Mouse (Mus musculus) left cerebral cortex, adult 8-10 months (tissue): ENCODE results near the gene Ms4a15. TPM values are rescaled to one million over a fixed set of nuclear protein-coding genes. Genes with fewer than 3 reads are reported as not detected.

Experiments
- DNase-seq, 2 experiments: peaks; one replicate each; pipeline ENCODE4 v3.0.0; 2022; ENCODE audit warnings: low spot score in 2 of 2
- total RNA-seq, 4 experiments: library from RNA; stranded (reverse); gene quantifications; 2 replicates each; pipeline ENCODE4 v1.2.4; 2022

Ms4a15 gene
- total RNA-seq: 1 to 10 TPM in 1 of 4 experiments, not detected in 3; 1.1 TPM

GRCm38 (mm10) chr19:10993150-10993549 is at the start of gene Ms4a15:
TSS of gene Ms4a15 (minus strand) at chr19:10993250.
- no peak for DNase-seq

- no peak for DNase-seq
Measured at GRCm38 (mm10) chr19:11037570-11037969, 44.5 kb upstream of the Ms4a15 start.

DNA sequence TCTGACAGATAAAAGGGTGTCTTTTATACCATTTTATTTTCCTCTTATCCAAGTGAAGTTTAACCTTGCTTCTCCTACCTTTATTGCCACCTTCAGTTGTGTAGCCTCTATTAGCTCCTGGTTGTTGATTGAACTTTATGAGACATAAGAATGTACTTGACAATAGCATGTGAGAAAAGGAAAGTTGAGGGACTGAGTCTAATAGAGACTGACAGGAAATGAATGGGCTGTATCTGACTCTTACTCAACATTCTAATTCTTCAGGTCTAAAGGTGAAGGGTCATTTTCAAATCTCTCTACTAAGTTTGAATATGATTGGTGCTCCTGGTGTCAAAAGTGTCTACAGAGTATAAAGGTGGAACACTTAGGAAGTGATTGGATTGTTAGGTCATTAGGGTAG is 29.3 kb upstream of the Ms4a15 start:
- no peak for DNase-seq

DNA sequence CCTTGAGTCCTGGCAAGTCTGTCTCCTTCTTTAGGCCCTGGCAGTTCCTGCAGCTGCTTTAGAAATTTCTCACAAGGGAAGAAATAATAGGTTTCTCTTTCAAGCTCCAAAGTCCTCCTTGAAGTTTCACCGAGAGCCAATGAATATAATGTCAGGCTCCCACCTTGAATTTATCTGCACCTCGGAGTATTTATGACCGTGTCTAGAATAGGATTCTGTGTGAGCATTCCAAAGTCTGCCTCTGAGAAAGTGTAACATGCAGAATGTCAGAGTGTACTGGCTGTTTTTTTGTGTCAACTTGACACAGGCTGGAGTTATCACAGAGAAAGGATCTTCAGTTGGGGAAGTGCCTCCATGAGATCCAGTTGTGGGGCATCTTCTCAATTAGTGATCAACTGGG is 24.8 kb upstream of the Ms4a15 start, which contains the start of gene Ms4a18:
Ms4a18 (minus strand) TSS at position 141 of the 400 bp plus-strand sequence.
- DNase-seq: no peak

DNA sequence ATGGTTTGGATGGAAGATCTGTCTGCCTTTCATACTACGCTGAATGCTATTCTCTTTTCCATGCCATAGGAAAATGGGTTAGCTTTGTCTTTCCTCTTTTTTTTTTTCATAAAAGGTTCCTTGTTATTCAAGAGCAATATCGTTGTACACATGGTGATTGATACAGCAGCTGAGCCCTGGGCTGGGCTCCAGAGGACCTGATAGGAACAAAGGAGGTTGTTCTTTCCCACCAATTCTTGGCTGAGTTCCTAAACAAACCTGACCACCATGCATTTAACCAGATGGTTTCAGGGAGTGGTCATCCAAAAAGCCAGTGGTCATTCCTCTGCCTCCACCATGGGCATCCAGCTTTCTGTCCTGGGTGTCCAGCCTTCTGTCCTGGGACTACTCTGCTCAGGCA is 24.2 kb upstream of the Ms4a15 start:
- no peak for DNase-seq

- no peak for DNase-seq
Measured at GRCm38 (mm10) chr19:11015998-11016397, 22.9 kb upstream of the Ms4a15 start.

- DNase-seq: no peak
Measured at GRCm38 (mm10) chr19:11015468-11015867, 22.4 kb upstream of the Ms4a15 start.

DNA sequence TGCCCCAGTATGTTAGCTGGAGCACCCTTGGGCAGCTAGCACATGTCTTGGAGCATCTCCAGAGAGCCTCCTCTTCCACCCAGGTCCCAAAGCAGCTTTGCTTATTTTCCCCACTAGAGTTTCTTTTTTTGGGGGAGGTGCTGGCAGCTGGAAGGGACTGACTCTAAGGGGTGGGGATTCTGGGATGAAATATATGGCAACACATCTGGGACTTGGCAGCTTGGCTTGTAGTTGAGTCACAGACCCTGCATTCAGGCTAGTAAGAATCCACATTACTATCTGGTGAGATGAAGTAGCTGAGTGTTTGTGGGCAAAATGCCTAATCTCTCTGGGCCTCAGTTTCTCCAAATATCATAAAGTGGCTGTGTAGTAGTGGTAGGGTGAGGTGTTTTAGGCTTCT is 1.1 kb downstream of the Ms4a15 start:
- DNase-seq: no peak

GRCm38 (mm10) chr19:10990751-10991150 is 2.3 kb downstream of the Ms4a15 start:
- no peak for DNase-seq

DNA sequence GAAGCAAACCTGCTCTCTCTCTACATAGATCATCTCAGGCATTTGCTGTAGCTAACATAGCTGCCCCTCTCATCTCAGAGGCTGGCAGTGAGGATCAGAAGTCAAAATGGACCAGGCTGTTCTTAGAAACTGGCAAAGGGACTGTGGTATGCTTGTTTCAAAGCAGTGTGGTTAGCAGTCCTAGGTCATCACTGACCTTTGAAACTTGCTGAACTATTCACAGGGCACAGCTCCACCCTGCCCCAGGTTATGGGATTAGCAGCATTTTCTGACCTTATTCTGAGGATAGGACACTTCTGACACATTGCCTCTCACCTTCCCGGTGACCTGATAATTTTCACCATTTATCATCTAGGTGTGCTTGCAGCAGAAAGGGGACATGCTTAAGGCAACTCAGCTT is 4.5 kb downstream of the Ms4a15 start:
- no peak for DNase-seq

DNA sequence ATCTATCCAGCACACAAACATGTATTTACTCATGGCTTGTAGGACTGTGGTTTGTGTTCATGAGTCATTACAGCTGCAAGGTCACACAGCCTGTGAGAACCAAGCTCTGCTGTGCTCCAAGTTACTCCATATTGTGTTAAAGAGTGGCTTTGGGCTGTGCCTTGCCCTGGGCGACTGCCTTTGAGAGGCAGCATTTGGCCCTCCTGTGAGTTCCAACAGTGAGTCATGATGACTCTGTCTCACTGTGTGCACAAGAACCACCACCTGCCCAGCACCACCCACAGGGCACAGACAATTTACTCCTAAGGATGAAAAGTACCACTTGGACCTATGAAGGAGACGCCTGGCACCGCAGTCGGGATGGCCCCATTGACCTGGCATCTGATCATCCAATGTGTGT is 7.2 kb downstream of the Ms4a15 start:
- no peak for DNase-seq

DNA sequence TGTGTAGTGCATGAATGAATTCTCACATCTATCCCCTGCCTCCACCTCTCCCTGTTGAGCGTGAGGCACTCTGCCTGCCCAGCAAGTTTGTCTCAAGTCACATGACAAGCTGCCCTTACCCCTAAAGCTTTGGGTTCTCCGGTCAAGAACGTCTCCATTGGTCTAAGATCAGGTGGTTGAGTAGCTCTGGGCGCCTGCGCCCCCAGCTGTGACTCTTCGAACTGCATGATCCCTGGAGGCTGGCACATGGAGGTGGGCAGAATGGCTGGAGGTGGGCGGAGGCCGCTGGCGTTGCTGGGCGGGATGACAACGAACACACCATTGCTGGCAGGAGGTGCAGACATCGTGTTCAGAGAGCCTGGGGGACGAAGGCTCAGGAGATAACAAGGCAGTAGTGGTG is 8.5 kb downstream of the Ms4a15 start:
- DNase-seq: no peak

- no peak for DNase-seq
Measured at GRCm38 (mm10) chr19:10983146-10983545, 9.9 kb downstream of the Ms4a15 start.

DNA sequence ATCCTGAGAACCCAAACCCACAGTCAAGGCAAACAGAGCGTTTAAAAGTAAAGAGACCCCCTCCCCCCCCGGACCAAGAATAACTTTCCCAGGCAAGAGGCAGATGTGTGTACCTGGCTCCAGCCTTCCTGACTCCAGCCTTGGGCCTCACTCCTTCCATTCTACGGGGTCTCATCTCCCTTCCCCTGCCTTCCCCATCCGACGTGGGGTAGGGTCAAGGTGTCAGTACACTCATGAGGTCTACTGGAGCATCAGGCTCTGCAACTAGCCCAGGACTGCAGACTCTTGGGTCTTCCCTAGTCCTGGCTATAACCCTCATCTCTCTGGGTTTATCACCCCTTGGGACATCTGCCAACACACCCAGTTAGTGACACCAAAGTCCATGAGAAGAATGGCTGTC is 12.8 kb downstream of the Ms4a15 start:
- no peak for DNase-seq

DNA sequence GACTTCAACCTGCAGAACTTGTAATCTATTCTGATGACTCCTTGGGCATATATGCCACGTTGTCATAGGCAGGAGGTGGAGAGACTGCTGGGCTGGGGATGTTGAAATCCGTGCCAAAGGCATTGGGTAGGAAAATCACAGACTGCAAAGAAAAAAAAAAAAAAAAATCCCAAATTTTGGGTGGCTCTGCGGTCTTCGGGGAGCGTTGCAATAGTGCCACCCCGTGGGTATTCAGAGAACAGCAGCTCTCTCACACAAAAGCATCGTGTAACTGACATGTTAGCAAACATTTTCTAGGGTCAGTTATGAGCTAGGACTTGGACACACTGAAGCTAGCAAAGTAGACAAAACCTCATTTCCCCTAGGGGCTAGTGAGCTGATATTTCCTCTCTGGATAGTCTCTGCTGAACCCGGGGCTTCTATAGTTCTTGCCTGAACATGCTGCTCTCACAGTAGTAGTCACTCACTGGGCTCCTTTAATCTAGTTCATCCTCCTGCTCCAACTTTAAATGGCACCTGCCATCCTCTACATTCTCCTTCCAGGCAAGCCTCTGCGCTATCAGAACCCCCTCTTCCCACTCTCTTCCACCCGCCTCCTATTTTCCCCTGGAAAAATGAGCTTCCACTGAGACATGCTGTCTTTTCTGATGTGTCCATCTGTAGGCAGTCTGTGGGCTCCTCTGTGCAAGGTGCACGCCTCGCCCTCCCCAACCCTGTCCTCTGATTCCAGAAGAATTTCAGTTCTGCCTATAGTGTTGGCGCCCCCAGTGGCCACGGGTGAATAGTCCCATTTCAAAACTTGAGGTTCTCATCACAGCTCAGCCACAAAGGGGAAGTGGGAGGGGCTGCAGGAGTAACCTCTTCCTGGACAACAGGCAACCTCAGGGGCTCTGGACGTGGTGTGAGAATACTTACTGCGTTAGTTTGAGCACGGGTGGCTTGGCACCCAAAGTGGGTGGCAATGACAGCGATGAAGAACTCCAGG is 13.6 kb downstream of the Ms4a15 start:
- DNase-seq: peak; percentile 53 to 58

DNA sequence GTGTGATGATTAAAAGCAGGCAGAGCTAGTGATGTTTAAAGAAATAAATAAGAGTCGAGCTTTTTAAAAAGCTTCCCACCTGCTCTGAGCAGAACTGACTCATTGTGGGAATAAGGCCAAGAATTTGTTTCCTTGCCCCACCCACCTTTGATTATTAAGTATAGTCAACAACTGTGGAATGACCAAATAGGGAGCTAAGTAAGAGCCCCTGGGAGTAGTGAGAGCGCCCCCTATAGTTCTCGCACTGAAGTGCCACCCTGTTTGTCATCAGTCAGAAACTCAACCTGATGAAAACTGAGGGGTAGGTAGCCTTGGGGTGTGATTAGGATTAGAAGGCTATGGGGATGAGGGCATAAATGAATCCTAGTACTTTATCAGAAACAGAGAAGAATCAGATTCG is 16.7 kb downstream of the Ms4a15 start:
- no peak for DNase-seq

DNA sequence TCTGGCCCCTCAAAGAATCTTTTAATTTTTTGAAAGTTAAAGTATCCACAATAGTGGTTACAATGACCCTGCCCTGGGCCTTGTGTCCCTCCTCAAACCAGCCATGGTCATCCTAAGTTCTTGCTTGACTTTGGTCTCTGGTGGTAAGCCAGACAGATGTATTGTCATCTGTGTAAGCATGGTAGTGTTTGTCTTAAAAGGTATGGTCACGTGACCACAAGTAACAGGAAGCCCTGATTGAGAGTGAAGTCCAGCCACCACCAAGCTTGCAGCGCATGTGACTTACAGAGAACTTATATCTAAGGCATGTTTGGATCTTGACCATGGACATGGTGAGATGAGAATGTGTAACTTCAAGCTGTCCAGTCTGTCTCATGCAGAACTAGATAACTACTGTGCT is 17.9 kb downstream of the Ms4a15 start:
- no peak for DNase-seq

GRCm38 (mm10) chr19:10974238-10974865 is 18.7 kb downstream of the Ms4a15 start, which contains the start of gene Ms4a10:
TSS of gene Ms4a10 (minus strand) at chr19:10974670.
- DNase-seq: no peak

DNA sequence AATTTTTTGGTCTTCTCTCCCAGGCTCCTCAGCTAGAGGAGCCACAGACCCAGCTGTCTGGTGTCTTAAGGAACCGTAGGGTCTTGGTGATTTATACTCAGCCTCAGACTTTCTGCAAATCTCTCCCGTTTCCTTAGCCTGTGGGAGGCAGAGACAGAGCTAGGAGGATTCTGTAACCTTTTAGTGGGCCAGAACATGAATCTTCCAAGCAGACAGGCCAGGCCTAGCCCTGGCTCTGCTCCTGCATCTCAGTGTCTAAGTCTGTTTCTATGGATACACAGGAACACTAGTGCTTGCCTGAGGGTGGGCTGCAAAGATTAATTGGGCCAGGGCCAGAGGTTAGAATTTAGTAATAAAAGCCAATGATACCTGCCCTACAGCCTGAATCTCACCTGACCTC is 19.9 kb downstream of the Ms4a15 start:
- DNase-seq: no peak

- no peak for DNase-seq
Measured at GRCm38 (mm10) chr19:10972660-10973059, 20.4 kb downstream of the Ms4a15 start.

- no peak for DNase-seq
Measured at GRCm38 (mm10) chr19:10970457-10970856, 22.6 kb downstream of the Ms4a15 start.

GRCm38 (mm10) chr19:10968578-10968977 is 24.5 kb downstream of the Ms4a15 start:
- no peak for DNase-seq

GRCm38 (mm10) chr19:10965721-10966120 is 27.3 kb downstream of the Ms4a15 start:
- DNase-seq: no peak
